Mouse (Mus musculus) liver, embryonic 14.5 days (tissue): ENCODE data around the gene Vps26a. TPM values are rescaled to one million over a fixed set of nuclear protein-coding genes. Genes with fewer than 3 reads are reported as not detected.

Experiments used
- ATAC-seq: fragments of 200-750 bp; cut with Nextera tagmentation; 2 replicates; pipeline ENCODE4 v1.8.0; 2017; ENCODE audit warnings: moderate number of reproducible peaks, mild to moderate bottlenecking, moderate library complexity; ENCODE audit not compliant: insufficient read depth
- DNase-seq, 3 experiments: peaks; one replicate each; pipeline ENCODE4 v3.0.0-alpha.2; 2012 to 2013; ENCODE audit warnings: low read depth in 3 of 3, low spot score in 3 of 3
- H3K27ac ChIP-seq: fragments of 300-500 bp; sonication (generic); 2 replicates; pipeline ENCODE4 v1.5.1; 2014; ENCODE audit warnings: moderate library complexity, mild to moderate bottlenecking, control low read depth, inconsistent platforms
- H3K27me3 ChIP-seq: fragments of 300-500 bp; sonication (generic); 2 replicates; pipeline ENCODE4 v1.6.1; 2014; ENCODE audit warnings: mild to moderate bottlenecking, low read length, moderate library complexity; ENCODE audit not compliant: control insufficient read depth, insufficient read depth
- H3K36me3 ChIP-seq: fragments of 300-500 bp; sonication (generic); replicated peaks from 2 replicates; pipeline ENCODE4 v1.6.1; 2014; ENCODE audit warnings: low read depth; ENCODE audit not compliant: control insufficient read depth, insufficient read depth
- H3K4me1 ChIP-seq, 2 experiments: fragments of 200-500 bp in 1 of 2; fragments of 300-500 bp in 1 of 2; sonication (generic) in 1 of 2; replicated peaks; 2 replicates each; pipeline ENCODE4 v1.6.1; 2012 to 2014; ENCODE audit warnings: antibody characterized with exemption in 1 of 2, inconsistent platforms in 1 of 2, low read length in 1 of 2; ENCODE audit not compliant: control insufficient read depth in 2 of 2, insufficient read depth in 2 of 2
- H3K4me2 ChIP-seq: fragments of 300-500 bp; sonication (generic); 2 replicates; pipeline ENCODE4 v1.6.1; 2014; ENCODE audit warnings: low read depth, mild to moderate bottlenecking, control low read depth, moderate library complexity
- H3K4me3 ChIP-seq, 2 experiments: fragments of 200-500 bp in 1 of 2; fragments of 300-500 bp in 1 of 2; sonication (generic) in 1 of 2; 2 replicates each; pipeline ENCODE4 v1.5.1; 2012 to 2014; ENCODE audit warnings: low read depth in 2 of 2, low read length in 2 of 2, mild to moderate bottlenecking in 2 of 2, control low read depth in 1 of 2, inconsistent platforms in 1 of 2, moderate library complexity in 1 of 2; ENCODE audit not compliant: insufficient read depth in 1 of 2
- H3K9ac ChIP-seq: fragments of 300-500 bp; sonication (generic); replicated peaks from 2 replicates; pipeline ENCODE4 v1.6.1; 2014; ENCODE audit warnings: mild to moderate bottlenecking, control low read depth, moderate library complexity
- H3K9me3 ChIP-seq: fragments of 300-500 bp; sonication (generic); 2 replicates; pipeline ENCODE4 v1.6.1; 2016; ENCODE audit warnings: low read length, mixed read lengths; ENCODE audit not compliant: control insufficient read depth
- CTCF ChIP-seq: IDR thresholded peaks from 2 replicates; pipeline ENCODE4 v1.5.1; 2016; ENCODE audit warnings: antibody characterized with exemption, low read depth, control low read depth
- EP300 ChIP-seq: IDR thresholded peaks from 2 replicates; pipeline ENCODE4 v1.6.1; 2016; ENCODE audit warnings: antibody characterized with exemption, low read depth
- WGBS: fragments of 180-500 bp; shearing (Covaris S2); extraction: QIAGEN DNeasy Blood & Tissue Kit; methylation state at CpG from one replicate; pipeline ENCODE4 v1.1.7; 2014; ENCODE audit not compliant: insufficient replicate concordance; 5-methylcytosine and 5-hydroxymethylcytosine counted together
- polyA plus RNA-seq, 2 experiments: library from polyadenylated mRNA; depleted of rRNA in 1 of 2; stranded (reverse) in 1 of 2; unstranded in 1 of 2; fragments of >200 nt; fragmentation: Nextera tagmentation in 1 of 2; extraction: Ambion mirVana in 1 of 2; gene quantifications; 2 replicates each; pipeline versions ENCODE4 v1.2.1 to v1.2.3; 2012 to 2014

Vps26a gene
- polyA plus RNA-seq, 2 experiments = 14.7 to 42.8 TPM

GRCm38 (mm10) chr10:62522346-62522950, 35.8 kb upstream of the Vps26a start:
- TF ChIP-seq EP300 = no peak
- TF ChIP-seq CTCF = no peak
- Histone ChIP-seq H3K27ac (no peak overlapping the region), H3K36me3 (no peaks in the 10 kb centered on the region), H3K9me3 (no peaks in the 10 kb centered on the region), H3K9ac (no peak overlapping the region), H3K4me1 (peaks cover 18 to 24% of the 10 kb centered on the region in 2 experiments), H3K4me2 (no peak overlapping the region), H3K4me3 (no peak overlapping the region), H3K27me3 (no peaks in the 10 kb centered on the region)
- no peak for ATAC-seq
- WGBS = 73% methylated on average over 7 of the region's 7 CpGs
- DNase-seq = no peak

- H3K4me3 ChIP-seq = no peak overlapping the region
- 10% methylated on average over 4 of the region's 4 CpGs for whole genome bisulfite sequencing
- no peaks in the 10 kb centered on the region for H3K27me3 ChIP-seq
- H3K9me3 ChIP-seq = no peaks in the 10 kb centered on the region
- no peaks in the 10 kb centered on the region for H3K36me3 ChIP-seq
- TF ChIP-seq CTCF (no peak), EP300 (no peak)
- ATAC-seq (peak; percentile 72), DNase-seq (no peak)
- no peak overlapping the region for H3K27ac ChIP-seq
- peak overlapping the region; percentile 30; the same call in 1 of the 2 replicates for H3K4me2 ChIP-seq
- no peak overlapping the region for H3K9ac ChIP-seq
- peaks cover 18 to 30% of the 10 kb centered on the region in 2 experiments for H3K4me1 ChIP-seq
Observed at GRCm38 (mm10) chr10:62521763-62522162, 35.2 kb upstream of the Vps26a start.

- H3K27ac ChIP-seq = peak overlapping the region; percentile 42
- peaks cover 18 to 30% of the 10 kb centered on the region in 2 experiments for H3K4me1 ChIP-seq
Observed at GRCm38 (mm10) chr10:62520911-62521310, 34.3 kb upstream of the Vps26a start.

GRCm38 (mm10) chr10:62517511-62517910, 30.9 kb upstream of the Vps26a start:
- Histone ChIP-seq H3K36me3 (no peaks in the 10 kb centered on the region), H3K27ac (no peak overlapping the region), H3K4me2 (no peak overlapping the region), H3K9ac (no peak overlapping the region), H3K4me3 (no peak overlapping the region), H3K9me3 (no peaks in the 10 kb centered on the region), H3K4me1 (peaks cover 18 to 28% of the 10 kb centered on the region in 2 experiments), H3K27me3 (no peaks in the 10 kb centered on the region)
- 28% methylated on average over 6 of the region's 6 CpGs for WGBS
- no peak for TF ChIP-seq EP300
- TF ChIP-seq CTCF = no peak
- ATAC-seq (no peak), DNase-seq (no peak)

More at GRCm38 (mm10) chr10:62520911-62521310, 34.3 kb upstream of the Vps26a start:
- no peak overlapping the region for H3K4me3 ChIP-seq
- H3K9ac ChIP-seq = no peak overlapping the region
- no peaks in the 10 kb centered on the region for H3K9me3 ChIP-seq
- no peaks in the 10 kb centered on the region for H3K36me3 ChIP-seq
- peak; percentile 72 for TF ChIP-seq EP300
- TF ChIP-seq CTCF = no peak
- ATAC-seq (peak; percentile 83), DNase-seq (no peak)
- 16% methylated on average over 2 of the region's 2 CpGs for WGBS
- H3K4me2 ChIP-seq = peak overlapping the region; percentile 30
- no peaks in the 10 kb centered on the region for H3K27me3 ChIP-seq

GRCm38 (mm10) chr10:62512855-62513254, 26.2 kb upstream of the Vps26a start:
- TF ChIP-seq CTCF = no peak
- no peak for TF ChIP-seq EP300
- H3K4me1 ChIP-seq = peaks cover 3 to 28% of the 10 kb centered on the region in 2 experiments
- H3K9me3 ChIP-seq = no peaks in the 10 kb centered on the region
- H3K36me3 ChIP-seq = no peaks in the 10 kb centered on the region
- no peak overlapping the region for H3K27ac ChIP-seq
- H3K4me3 ChIP-seq = no peak overlapping the region
- DNase-seq (no peak), ATAC-seq (no peak)
- no peaks in the 10 kb centered on the region for H3K27me3 ChIP-seq
- 73% methylated on average over 4 of the region's 4 CpGs for WGBS
- no peak overlapping the region for H3K9ac ChIP-seq
- H3K4me2 ChIP-seq = no peak overlapping the region
